Mouse (Mus musculus) thymus, postnatal 36 days (tissue): ENCODE data around the gene Tarm1.

Source experiments
- DNase-seq, 2 experiments: peaks; one replicate each; pipeline ENCODE4 v3.0.0; 2022; ENCODE audit warnings: mixed read lengths in 2 of 2

The Tarm1 gene

GRCm38 (mm10) chr7:3439984-3440383, 62.4 kb downstream of the Tarm1 start:
- DNase-seq = no peak

- DNase-seq = no peak
These were observed 64.5 kb downstream of the Tarm1 start for GRCm38 (mm10) chr7:3437941-3438340.
